Mouse (Mus musculus) cerebellum, postnatal 10 days (tissue): ENCODE data around the gene Ppp5c.
"Not testable (repeated sequence)": the region's sequence is repeated elsewhere in the genome, so short reads cannot be mapped to it uniquely, and the experiment has no call there.

Experiments used
- DNase-seq, 2 experiments: peaks; one replicate each; pipeline ENCODE4 v3.0.0; 2021; ENCODE audit warnings: mixed read lengths in 2 of 2

Gene Ppp5c

GRCm38 (mm10) chr7:17027588-17028343 lies at the start of gene Ppp5c:
Ppp5c (minus strand) TSS chr7:17027924.
- DNase-seq = peak; percentile 96 to 97

GRCm38 (mm10) chr7:17076542-17076941 lies 48.8 kb upstream of the Ppp5c start:
- DNase-seq = peak in 1 of 2 experiments; percentile 24

GRCm38 (mm10) chr7:17073904-17074615 lies 46.3 kb upstream of the Ppp5c start, which contains the start of gene Psg16:
Psg16 (plus strand) TSS chr7:17074040.
- DNase-seq = peak; percentile 90 to 91

GRCm38 (mm10) chr7:17073513-17073903 lies 45.8 kb upstream of the Ppp5c start:
- peak in 1 of 2 experiments; percentile 16 for DNase-seq

GRCm38 (mm10) chr7:17067651-17068050 lies 39.9 kb upstream of the Ppp5c start:
- not testable (repeated sequence) for DNase-seq

GRCm38 (mm10) chr7:17067000-17067399 lies 39.3 kb upstream of the Ppp5c start:
- DNase-seq = no peak

GRCm38 (mm10) chr7:17066412-17066811 lies 38.7 kb upstream of the Ppp5c start:
- peak; percentile 91 to 95 for DNase-seq

GRCm38 (mm10) chr7:17065620-17066019 lies 37.9 kb upstream of the Ppp5c start:
- no peak for DNase-seq

GRCm38 (mm10) chr7:17062845-17063244 lies 35.1 kb upstream of the Ppp5c start:
- DNase-seq = no peak

GRCm38 (mm10) chr7:17062389-17062788 lies 34.7 kb upstream of the Ppp5c start, which contains the start of gene Hif3a:
Hif3a (minus strand) TSS chr7:17062427.
- peak; percentile 75 to 83 for DNase-seq

GRCm38 (mm10) chr7:17060782-17061605 lies 33.3 kb upstream of the Ppp5c start:
- peak; percentile 67 to 71 for DNase-seq

GRCm38 (mm10) chr7:17060031-17060781 lies 32.5 kb upstream of the Ppp5c start:
- peak; percentile 94 to 95 for DNase-seq

- DNase-seq = no peak
Measured at GRCm38 (mm10) chr7:17059463-17059844, 31.7 kb upstream of the Ppp5c start.

GRCm38 (mm10) chr7:17058816-17059462 lies 31.2 kb upstream of the Ppp5c start:
- DNase-seq = peak; percentile 47

GRCm38 (mm10) chr7:17058071-17058689 lies 30.5 kb upstream of the Ppp5c start:
- peak; percentile 59 to 72 for DNase-seq

GRCm38 (mm10) chr7:17056601-17057523 lies 29.1 kb upstream of the Ppp5c start:
- peak; percentile 62 to 66 for DNase-seq

- DNase-seq = peak; percentile 87 to 88
Measured at GRCm38 (mm10) chr7:17056081-17056581, 28.4 kb upstream of the Ppp5c start.

GRCm38 (mm10) chr7:17055287-17055946 lies 27.7 kb upstream of the Ppp5c start:
- DNase-seq = peak; percentile 29 to 47

- DNase-seq = no peak
Measured at GRCm38 (mm10) chr7:17054325-17054989, 26.7 kb upstream of the Ppp5c start.
